Mouse (Mus musculus) heart, embryonic 15.5 days (tissue): ENCODE results near the gene Tmc1. TPM values are rescaled to one million over a fixed set of nuclear protein-coding genes. Genes with fewer than 3 reads are reported as not detected.

ENCODE experiments used
- ATAC-seq: fragments of 200-750 bp; cut with Nextera tagmentation; replicated peaks from 2 replicates; pipeline ENCODE4 v1.8.0; 2017; ENCODE audit warnings: low read depth, moderate TSS enrichment; ENCODE audit not compliant: insufficient number of reproducible peaks, insufficient read depth, low FRiP score
- H3K27ac ChIP-seq: fragments of 300-500 bp; sonication (generic); 2 replicates; pipeline ENCODE4 v1.5.1; 2015; ENCODE audit warnings: mild to moderate bottlenecking, inconsistent platforms
- H3K27me3 ChIP-seq: fragments of 300-500 bp; sonication (generic); 2 replicates; pipeline ENCODE4 v1.6.1; 2015; ENCODE audit warnings: inconsistent platforms
- H3K36me3 ChIP-seq: fragments of 300-500 bp; sonication (generic); 2 replicates; pipeline ENCODE4 v1.6.1; 2015; ENCODE audit warnings: mild to moderate bottlenecking, inconsistent platforms
- H3K4me1 ChIP-seq: fragments of 300-500 bp; sonication (generic); replicated peaks from 2 replicates; pipeline ENCODE4 v1.6.1; 2015; ENCODE audit warnings: inconsistent platforms
- H3K4me2 ChIP-seq: fragments of 300-500 bp; sonication (generic); 2 replicates; pipeline ENCODE4 v1.6.1; 2015; ENCODE audit warnings: inconsistent platforms, mild to moderate bottlenecking, moderate library complexity
- H3K4me3 ChIP-seq: fragments of 300-500 bp; sonication (generic); 2 replicates; pipeline ENCODE4 v1.5.1; 2015; ENCODE audit warnings: mild to moderate bottlenecking, inconsistent platforms
- H3K9ac ChIP-seq: fragments of 300-500 bp; sonication (generic); 2 replicates; pipeline ENCODE4 v1.6.1; 2015; ENCODE audit warnings: mild to moderate bottlenecking, inconsistent platforms
- H3K9me3 ChIP-seq: fragments of 300-500 bp; sonication (generic); replicated peaks from 2 replicates; pipeline ENCODE4 v1.6.1; 2016; ENCODE audit warnings: inconsistent platforms
- WGBS: fragments of 180-500 bp; shearing (Covaris S2); methylation state at CpG from one replicate; pipeline ENCODE4 v1.1.7; 2015; ENCODE audit warnings: mixed read lengths; 5-methylcytosine and 5-hydroxymethylcytosine counted together
- polyA plus RNA-seq: library from polyadenylated mRNA; unstranded; fragments of >200 nt; fragmentation: Nextera tagmentation; extraction: Ambion mirVana; gene quantifications from 2 replicates; pipeline ENCODE4 v1.2.1, GENCODE M21; 2015

Tmc1 gene
- polyA plus RNA-seq, 1 experiment from 2014 or later: not detected

DNA sequence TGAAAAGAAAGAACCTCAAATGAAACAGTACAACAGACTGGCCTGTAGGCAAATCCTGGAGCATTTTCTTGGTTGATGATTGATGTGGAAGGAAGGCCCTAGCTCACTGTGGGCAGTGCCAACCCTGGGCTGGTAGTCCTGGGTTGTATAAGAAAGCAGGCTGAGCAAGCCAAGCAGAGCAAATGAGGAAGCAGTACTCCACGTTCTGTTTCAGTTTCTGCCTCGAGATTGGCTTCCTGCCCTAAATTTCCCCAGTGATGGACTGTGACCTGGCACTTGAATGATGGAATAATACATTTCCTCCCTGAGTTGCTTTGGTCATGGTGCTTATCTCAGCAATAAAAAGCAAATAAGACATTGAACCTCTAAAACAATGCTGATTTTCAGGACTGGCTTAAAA is 72.8 kb downstream of the Tmc1 start:
- no peak overlapping the region for H3K4me3 ChIP-seq

DNA sequence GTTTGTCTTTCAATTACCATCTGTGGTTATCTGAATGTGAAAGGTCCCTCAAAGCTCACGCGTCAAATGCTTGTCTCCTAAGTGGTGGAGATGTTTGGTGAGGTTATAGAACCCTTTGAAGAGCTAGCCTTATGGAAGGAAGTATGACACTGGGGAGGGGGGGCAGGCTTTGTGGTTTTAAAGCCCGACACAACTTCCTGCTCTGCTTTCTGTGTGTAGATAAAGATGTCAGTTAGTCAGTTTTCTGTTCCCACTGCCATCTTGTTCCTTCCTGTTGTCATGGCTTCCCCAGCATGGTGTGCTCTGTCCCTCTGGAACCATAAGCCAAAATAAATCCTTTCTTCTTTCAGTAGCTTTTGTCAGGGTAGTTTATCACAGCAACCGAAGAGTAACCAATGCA is 78.1 kb downstream of the Tmc1 start:
- Histone ChIP-seq H3K9ac (no peak overlapping the region), H3K27me3 (no peaks in the 10 kb centered on the region), H3K4me3 (no peak overlapping the region), H3K4me1 (no peaks in the 10 kb centered on the region), H3K36me3 (no peaks in the 10 kb centered on the region), H3K4me2 (no peak overlapping the region), H3K9me3 (no peaks in the 10 kb centered on the region), H3K27ac (no peak overlapping the region)
- 55% methylated on average over 4 of the region's 4 CpGs for WGBS
- ATAC-seq: no peak

More for the DNA sequence above, 72.8 kb downstream of the Tmc1 start:
- WGBS: 42% methylated on average over 2 of the region's 2 CpGs
- Histone ChIP-seq H3K4me1 (no peaks in the 10 kb centered on the region), H3K27ac (no peak overlapping the region), H3K36me3 (no peaks in the 10 kb centered on the region), H3K4me2 (no peak overlapping the region), H3K9ac (no peak overlapping the region), H3K27me3 (no peaks in the 10 kb centered on the region), H3K9me3 (no peaks in the 10 kb centered on the region)
- no peak for ATAC-seq

- WGBS: 67% methylated on average over 4 of the region's 4 CpGs
- H3K4me3 ChIP-seq: no peak overlapping the region
- H3K27me3 ChIP-seq: no peaks in the 10 kb centered on the region
- no peaks in the 10 kb centered on the region for H3K4me1 ChIP-seq
- no peak for ATAC-seq
- no peak overlapping the region for H3K4me2 ChIP-seq
- no peak overlapping the region for H3K27ac ChIP-seq
- H3K9ac ChIP-seq: no peak overlapping the region
- H3K9me3 ChIP-seq: no peaks in the 10 kb centered on the region
- H3K36me3 ChIP-seq: no peaks in the 10 kb centered on the region
Observed at GRCm38 (mm10) chr19:20861779-20862178, 92.2 kb downstream of the Tmc1 start.

- no peak for ATAC-seq
- H3K27me3 ChIP-seq: no peaks in the 10 kb centered on the region
- WGBS: 66% methylated on average over 1 of the region's 1 CpGs
- no peak overlapping the region for H3K4me3 ChIP-seq
- H3K4me2 ChIP-seq: no peak overlapping the region
- no peaks in the 10 kb centered on the region for H3K36me3 ChIP-seq
- H3K9ac ChIP-seq: no peak overlapping the region
- H3K27ac ChIP-seq: no peak overlapping the region
- no peaks in the 10 kb centered on the region for H3K9me3 ChIP-seq
- no peaks in the 10 kb centered on the region for H3K4me1 ChIP-seq
Observed at GRCm38 (mm10) chr19:20860270-20860669, 93.7 kb downstream of the Tmc1 start.

- no peaks in the 10 kb centered on the region for H3K9me3 ChIP-seq
- H3K9ac ChIP-seq: no peak overlapping the region
- ATAC-seq: no peak
- H3K36me3 ChIP-seq: no peaks in the 10 kb centered on the region
- no peak overlapping the region for H3K4me2 ChIP-seq
- no peaks in the 10 kb centered on the region for H3K27me3 ChIP-seq
- no peak overlapping the region for H3K4me3 ChIP-seq
- H3K4me1 ChIP-seq: no peaks in the 10 kb centered on the region
- H3K27ac ChIP-seq: no peak overlapping the region
Observed at GRCm38 (mm10) chr19:20857819-20858218, 96.2 kb downstream of the Tmc1 start.

GRCm38 (mm10) chr19:20848906-20849305 is 105.1 kb downstream of the Tmc1 start:
- Histone ChIP-seq H3K27ac (no peak overlapping the region), H3K9me3 (no peaks in the 10 kb centered on the region), H3K4me3 (no peak overlapping the region), H3K27me3 (no peaks in the 10 kb centered on the region), H3K4me1 (no peaks in the 10 kb centered on the region), H3K9ac (no peak overlapping the region), H3K36me3 (no peaks in the 10 kb centered on the region), H3K4me2 (no peak overlapping the region)
- 51% methylated on average over 5 of the region's 5 CpGs for WGBS
- ATAC-seq: no peak

GRCm38 (mm10) chr19:20847476-20848073 is 106.4 kb downstream of the Tmc1 start:
- Histone ChIP-seq H3K36me3 (no peaks in the 10 kb centered on the region), H3K4me2 (no peak overlapping the region), H3K27ac (no peak overlapping the region), H3K9ac (no peak overlapping the region), H3K27me3 (no peaks in the 10 kb centered on the region), H3K4me1 (no peaks in the 10 kb centered on the region), H3K4me3 (no peak overlapping the region), H3K9me3 (no peaks in the 10 kb centered on the region)
- 57% methylated on average over 3 of the region's 3 CpGs for WGBS
- ATAC-seq: no peak

DNA sequence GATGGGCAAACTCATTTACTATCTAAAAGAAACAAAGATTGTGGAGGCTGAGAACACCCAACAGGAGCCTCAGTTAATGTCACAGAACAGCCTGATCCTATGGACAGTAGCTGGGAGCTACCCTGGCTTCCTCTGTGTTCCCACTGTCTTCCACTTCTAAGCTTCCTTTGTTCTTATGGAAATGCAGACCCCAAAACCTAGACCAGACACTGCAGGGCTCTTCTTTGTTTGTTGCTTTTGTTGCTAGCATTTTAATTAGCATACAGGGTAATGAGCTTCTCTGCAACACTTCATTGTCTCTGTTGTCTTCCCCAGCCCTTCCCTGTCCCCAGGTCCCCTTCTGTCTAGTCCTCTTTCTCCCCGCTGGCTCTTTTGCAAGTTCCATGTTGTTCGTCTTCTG is 116.6 kb downstream of the Tmc1 start:
- H3K27me3 ChIP-seq: no peaks in the 10 kb centered on the region
- 0 out of 2 replicates have a peak, but pooled peaks cover 2% of the 10 kb centered on the region for H3K4me1 ChIP-seq
- no peak for ATAC-seq
- H3K36me3 ChIP-seq: no peaks in the 10 kb centered on the region
- H3K9me3 ChIP-seq: no peaks in the 10 kb centered on the region
- no peak overlapping the region for H3K4me3 ChIP-seq
- WGBS: 85% methylated on average over 2 of the region's 2 CpGs
- H3K9ac ChIP-seq: no peak overlapping the region
- no peak overlapping the region for H3K27ac ChIP-seq
- H3K4me2 ChIP-seq: no peak overlapping the region

DNA sequence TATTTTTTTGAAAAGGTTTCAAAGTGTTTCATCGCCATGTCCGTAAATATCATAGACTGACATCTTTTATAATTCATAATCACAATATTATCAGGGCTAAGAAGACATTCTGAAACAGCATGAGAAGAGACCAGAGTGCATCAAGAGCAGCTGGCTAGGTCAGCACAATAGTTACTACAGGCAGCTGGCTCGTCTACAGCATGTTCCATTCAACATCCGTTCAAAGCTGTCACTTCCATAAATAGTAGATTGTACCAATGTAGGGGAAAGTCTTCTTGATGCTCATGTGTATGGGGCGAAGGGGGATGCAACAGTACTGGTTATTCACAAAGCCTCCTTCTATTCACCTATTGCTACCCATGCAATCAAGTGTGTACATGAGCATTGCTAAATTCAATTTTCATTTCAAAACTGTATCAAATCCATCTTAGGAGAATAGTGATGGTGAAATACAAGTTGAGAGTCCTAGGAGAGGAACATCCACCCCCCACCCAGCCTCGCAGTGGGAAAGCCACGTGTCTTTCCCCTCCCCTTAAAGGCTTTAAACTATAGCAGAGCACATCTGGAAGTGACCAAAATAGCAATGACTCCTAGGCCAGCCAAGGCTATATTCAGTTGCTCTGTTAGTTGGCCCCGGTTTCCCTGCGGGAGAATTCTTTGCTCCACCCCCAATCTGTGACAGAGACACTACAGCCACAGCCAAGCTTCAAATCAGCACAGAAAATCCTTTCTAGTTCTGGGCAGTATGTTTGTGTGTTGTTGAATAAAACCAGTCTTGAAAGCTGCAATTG is 117.8 kb downstream of the Tmc1 start:
- Histone ChIP-seq H3K27me3 (no peaks in the 10 kb centered on the region), H3K27ac (no peak overlapping the region), H3K4me2 (no peak overlapping the region), H3K36me3 (no peaks in the 10 kb centered on the region), H3K4me3 (no peak overlapping the region), H3K4me1 (0 out of 2 replicates have a peak, but pooled peaks cover 2% of the 10 kb centered on the region), H3K9me3 (no peaks in the 10 kb centered on the region), H3K9ac (no peak overlapping the region)
- peak; percentile 43; the same call in 1 of the 2 replicates for ATAC-seq
- 50% methylated on average over 9 of the region's 9 CpGs for WGBS

- ATAC-seq: no peak
- Histone ChIP-seq H3K27ac (no peak overlapping the region), H3K4me3 (no peak overlapping the region), H3K4me2 (no peak overlapping the region), H3K27me3 (no peaks in the 10 kb centered on the region), H3K9ac (no peak overlapping the region), H3K9me3 (no peaks in the 10 kb centered on the region), H3K4me1 (0 out of 2 replicates have a peak, but pooled peaks cover 2% of the 10 kb centered on the region), H3K36me3 (no peaks in the 10 kb centered on the region)
- WGBS: 68% methylated on average over 1 of the region's 1 CpGs
Observed at GRCm38 (mm10) chr19:20834895-20835294, 119.1 kb downstream of the Tmc1 start.

- H3K27me3 ChIP-seq: no peaks in the 10 kb centered on the region
- no peak overlapping the region for H3K4me3 ChIP-seq
- H3K9me3 ChIP-seq: no peaks in the 10 kb centered on the region
- H3K4me2 ChIP-seq: no peak overlapping the region
- no peak overlapping the region for H3K27ac ChIP-seq
- no peak overlapping the region for H3K9ac ChIP-seq
- no peak for ATAC-seq
- H3K4me1 ChIP-seq: no peaks in the 10 kb centered on the region
- no peaks in the 10 kb centered on the region for H3K36me3 ChIP-seq
Observed at GRCm38 (mm10) chr19:20799460-20799859, 154.5 kb downstream of the Tmc1 start.

DNA sequence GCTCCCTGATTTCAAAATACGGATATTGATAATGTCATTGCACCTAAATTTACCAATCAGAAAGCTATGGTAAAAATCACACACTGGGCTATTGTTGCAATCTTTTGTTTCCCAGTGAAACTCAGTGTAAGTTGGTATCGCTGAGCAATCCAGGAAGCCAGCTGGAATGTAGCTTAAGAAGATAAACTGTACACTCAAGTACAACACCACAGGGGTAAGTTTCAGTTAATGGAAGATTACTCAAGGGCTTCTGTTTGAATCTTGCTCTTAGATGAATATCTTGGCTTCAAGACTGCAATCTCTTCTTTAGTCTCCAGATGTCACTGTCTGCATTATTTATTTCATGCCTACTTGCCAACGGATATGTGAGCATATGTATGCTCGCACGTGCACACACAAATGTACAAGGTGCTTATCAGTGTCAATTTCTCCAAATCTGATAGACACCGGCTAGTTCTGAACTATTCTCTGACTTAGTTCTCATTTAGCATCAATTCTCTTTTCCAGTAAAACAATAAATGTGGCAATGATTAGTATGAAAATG is 156.4 kb downstream of the Tmc1 start:
- Histone ChIP-seq H3K27me3 (no peaks in the 10 kb centered on the region), H3K36me3 (no peaks in the 10 kb centered on the region), H3K4me3 (no peak overlapping the region), H3K27ac (no peak overlapping the region), H3K4me2 (no peak overlapping the region), H3K4me1 (no peaks in the 10 kb centered on the region), H3K9me3 (no peaks in the 10 kb centered on the region), H3K9ac (no peak overlapping the region)
- ATAC-seq: no peak
- WGBS: 35% methylated on average over 6 of the region's 6 CpGs
